ENCODE assay signal across 22 mouse cellular contexts in the genomic region with DNA sequence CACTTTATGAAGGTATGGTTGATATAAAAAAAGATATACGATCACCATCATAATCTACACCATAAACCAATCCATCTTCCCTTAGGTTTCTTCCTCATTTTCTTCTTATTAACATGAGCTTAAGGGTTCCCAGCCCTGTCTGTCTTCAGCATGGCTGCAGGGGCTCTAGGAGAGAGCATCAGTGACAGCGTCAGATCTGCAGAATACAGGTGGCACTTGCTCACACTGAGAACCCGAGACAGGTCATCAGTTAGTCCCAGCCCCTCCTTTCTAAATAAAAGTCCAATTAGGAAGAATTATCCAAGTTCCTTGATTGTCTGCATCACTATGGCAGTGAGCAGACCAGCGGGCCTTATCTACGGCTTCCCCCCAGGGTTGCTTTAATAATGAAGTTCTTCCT. TPM values are rescaled to one million over a fixed set of nuclear protein-coding genes. Genes with fewer than 3 reads are reported as not detected.
DNase-seq lines count a peak whose midpoint lies in the region; ATAC-seq and TF ChIP-seq lines count a peak whose summit lies in the region.
"Had no signal": no experiment of that assay in that cellular context is flagged by ENCODE, and none has a peak within 500 bp of the region (broad histone marks: within the 10 kb centered on the region; RNA-seq: fewer than 3 reads in every experiment).

No protein-coding gene starts in this region.

- H3K27ac ChIP-seq in heart, embryonic 14.5 days (replicated peaks in 1 of 2; ENCODE audit: control insufficient read depth in 1 of 2, insufficient read depth in 1 of 2, low read depth in 2 of 2, low read length in 2 of 2) = 0 out of 4 replicates have a peak overlapping the region, but pooled peaks of 1 of the 2 experiments have one; percentile 24
- H3K27ac ChIP-seq in heart, embryonic 10.5 days = no peak overlapping the region
- H3K27ac ChIP-seq in layer of hippocampus, adult 2 months = no peak overlapping the region
- no peak overlapping the region for H3K27ac ChIP-seq in MEL (ENCODE audit: control insufficient read depth, low read depth, low read length)
- peak overlapping the region; percentile 39; the same call in 1 of the 2 replicates for H3K27ac ChIP-seq in liver, embryonic 15.5 days (replicated peaks)
- no peak overlapping the region for H3K27ac ChIP-seq in forebrain, embryonic 13.5 days
- H3K27ac ChIP-seq: embryonic facial prominence, embryonic 15.5 days; forebrain, embryonic 15.5 days; hindbrain, embryonic 10.5 days; kidney, postnatal 0 days; limb, embryonic 15.5 days; macrophage; stomach, postnatal 0 days had no signal

- no peaks in the 10 kb centered on the region for H3K36me3 ChIP-seq in heart, embryonic 14.5 days (ENCODE audit: control insufficient read depth, insufficient read depth, low read length)
- no peaks in the 10 kb centered on the region for H3K36me3 ChIP-seq in heart, embryonic 10.5 days
- H3K36me3 ChIP-seq in MEL (ENCODE audit: control insufficient read depth in 1 of 2, insufficient read depth in 2 of 2, low read length in 2 of 2) = no peaks in the 10 kb centered on the region
- no peaks in the 10 kb centered on the region for H3K36me3 ChIP-seq in liver, embryonic 15.5 days (replicated peaks)
- no peaks in the 10 kb centered on the region for H3K36me3 ChIP-seq in forebrain, embryonic 13.5 days (ENCODE audit: poor library complexity, severe bottlenecking)
- H3K36me3 ChIP-seq: embryonic facial prominence, embryonic 15.5 days; forebrain, embryonic 15.5 days; hindbrain, embryonic 10.5 days; limb, embryonic 15.5 days had no signal

- H3K79me2 ChIP-seq in MEL (ENCODE audit: control insufficient read depth, insufficient read depth, low read length, poor library complexity) = no peaks in the 10 kb centered on the region

- 65% methylated on average over 5 of the region's 5 CpGs for WGBS in heart, embryonic 14.5 days
- 82% methylated on average over 5 of the region's 5 CpGs for WGBS in heart, embryonic 10.5 days
- WGBS in liver, embryonic 15.5 days (ENCODE audit: insufficient replicate concordance) = 69% methylated on average over 5 of the region's 5 CpGs
- WGBS in forebrain, embryonic 13.5 days = 64% methylated on average over 5 of the region's 5 CpGs

- no peaks in the 10 kb centered on the region for H3K27me3 ChIP-seq in heart, embryonic 14.5 days (ENCODE audit: control insufficient read depth, insufficient read depth, low read length)
- no peaks in the 10 kb centered on the region for H3K27me3 ChIP-seq in heart, embryonic 10.5 days (ENCODE audit: insufficient read depth, poor library complexity, severe bottlenecking)
- H3K27me3 ChIP-seq in MEL (ENCODE audit: control insufficient read depth in 1 of 2, insufficient read depth in 2 of 2, low read length in 2 of 2) = no peaks in the 10 kb centered on the region
- H3K27me3 ChIP-seq in liver, embryonic 15.5 days = no peaks in the 10 kb centered on the region
- H3K27me3 ChIP-seq in forebrain, embryonic 13.5 days = no peaks in the 10 kb centered on the region
- H3K27me3 ChIP-seq: embryonic facial prominence, embryonic 15.5 days; forebrain, embryonic 15.5 days; limb, embryonic 15.5 days had no signal

- no peak for DNase-seq in heart, embryonic 10.5 days (ENCODE audit: low spot score)
- no peak for DNase-seq in layer of hippocampus, adult 2 months (ENCODE audit: low spot score in 2 of 2)
- DNase-seq in layer of hippocampus, postnatal 25 days (ENCODE audit: extremely low spot score in 1 of 2, low spot score in 1 of 2) = no peak
- peak; percentile 11 for DNase-seq in MEL (ENCODE audit: low read depth, low spot score)
- no peak for DNase-seq in urinary bladder, postnatal 25 days (ENCODE audit: low spot score)
- DNase-seq: gastrocnemius, postnatal 10 days; thymus, adult 2 months had no signal

- no peak for TF ChIP-seq RAD21 in MEL (IDR thresholded peaks at IDR 0.05; ENCODE audit: low read depth, low read length)

- TF ChIP-seq POLR2A in MEL (IDR thresholded peaks at IDR 0.05; ENCODE audit: control insufficient read depth in 1 of 2, insufficient read depth in 1 of 2, low read depth in 1 of 2, low read length in 2 of 2, poor library complexity in 1 of 2) = no peak

- TF ChIP-seq EP300 in MEL (IDR thresholded peaks at IDR 0.05; ENCODE audit: low read depth in 1 of 2, low read length in 2 of 2) = no peak

- no peaks in the 10 kb centered on the region for H3K9me3 ChIP-seq in heart, embryonic 14.5 days (ENCODE audit: control insufficient read depth, low read length)
- no peaks in the 10 kb centered on the region for H3K9me3 ChIP-seq in heart, embryonic 10.5 days
- no peaks in the 10 kb centered on the region for H3K9me3 ChIP-seq in MEL (replicated peaks; ENCODE audit: insufficient read depth, low read length)
- H3K9me3 ChIP-seq in liver, embryonic 15.5 days (replicated peaks) = no peaks in the 10 kb centered on the region
- H3K9me3 ChIP-seq in forebrain, embryonic 13.5 days (replicated peaks) = no peaks in the 10 kb centered on the region
- H3K9me3 ChIP-seq: embryonic facial prominence, embryonic 15.5 days; forebrain, embryonic 15.5 days; hindbrain, embryonic 10.5 days; limb, embryonic 15.5 days had no signal

- H3K4me1 ChIP-seq in heart, embryonic 14.5 days (ENCODE audit: control insufficient read depth in 2 of 2, insufficient read depth in 2 of 2, low read length in 2 of 2) = peaks cover 16 to 47% of the 10 kb centered on the region in 2 experiments
- peaks cover 24% of the 10 kb centered on the region for H3K4me1 ChIP-seq in heart, embryonic 10.5 days
- H3K4me1 ChIP-seq in MEL (ENCODE audit: control insufficient read depth in 1 of 2, insufficient read depth in 2 of 2, low read length in 2 of 2) = peaks cover 0 to 4% of the 10 kb centered on the region in 2 experiments; a peak in 1 of 4 replicates
- no peaks in the 10 kb centered on the region; the same call in 1 of the 2 replicates for H3K4me1 ChIP-seq in liver, embryonic 15.5 days (replicated peaks)
- peaks cover 18% of the 10 kb centered on the region; the same call in 1 of the 2 replicates for H3K4me1 ChIP-seq in forebrain, embryonic 13.5 days
- H3K4me1 ChIP-seq: hindbrain, embryonic 10.5 days; limb, embryonic 15.5 days had no signal

- no peak overlapping the region; the same call in 1 of the 2 replicates for H3K9ac ChIP-seq in heart, embryonic 14.5 days (ENCODE audit: low read length)
- H3K9ac ChIP-seq in MEL (ENCODE audit: control insufficient read depth, low read depth, low read length, poor library complexity, severe bottlenecking) = no peak overlapping the region
- no peak overlapping the region for H3K9ac ChIP-seq in liver, embryonic 15.5 days
- H3K9ac ChIP-seq in forebrain, embryonic 13.5 days = no peak overlapping the region
- H3K9ac ChIP-seq: embryonic facial prominence, embryonic 15.5 days; forebrain, embryonic 15.5 days; limb, embryonic 15.5 days had no signal

- peak overlapping the region in 1 of 2 experiments; percentile 2; a peak in 1 of 4 replicates for H3K4me3 ChIP-seq in heart, embryonic 14.5 days (ENCODE audit: control insufficient read depth in 1 of 2, insufficient read depth in 1 of 2, low read depth in 1 of 2, low read length in 2 of 2)
- H3K4me3 ChIP-seq in heart, embryonic 10.5 days = no peak overlapping the region
- H3K4me3 ChIP-seq in layer of hippocampus, adult 2 months = peak overlapping the region; percentile 36; the same call in 1 of the 2 replicates
- peak overlapping the region; percentile 30 to 33; a peak in 3 of 4 replicates for H3K4me3 ChIP-seq in MEL (ENCODE audit: control insufficient read depth in 1 of 2, insufficient read depth in 1 of 2, low read depth in 2 of 2, low read length in 2 of 2)
- H3K4me3 ChIP-seq in liver, embryonic 15.5 days (replicated peaks) = peak overlapping the region; percentile 23
- H3K4me3 ChIP-seq in forebrain, embryonic 13.5 days = no peak overlapping the region
- H3K4me3 ChIP-seq: embryonic facial prominence, embryonic 15.5 days; forebrain, embryonic 15.5 days; hindbrain, embryonic 10.5 days; limb, embryonic 15.5 days had no signal

- peak overlapping the region; percentile 31 for H3K4me2 ChIP-seq in heart, embryonic 14.5 days (ENCODE audit: low read length)
- H3K4me2 ChIP-seq in liver, embryonic 15.5 days = peak overlapping the region; percentile 31; the same call in 1 of the 2 replicates
- no peak overlapping the region for H3K4me2 ChIP-seq in forebrain, embryonic 13.5 days
- H3K4me2 ChIP-seq: embryonic facial prominence, embryonic 15.5 days; forebrain, embryonic 15.5 days; limb, embryonic 15.5 days had no signal

- TF ChIP-seq CTCF in layer of hippocampus, adult 2 months (conservative IDR thresholded peaks at IDR 0.05) = no peak
- no peak for TF ChIP-seq CTCF in MEL (IDR thresholded peaks at IDR 0.05 in 2 of 3, conservative IDR thresholded peaks at IDR 0.05 in 1 of 3; ENCODE audit: control insufficient read depth in 1 of 3, insufficient read depth in 1 of 3, low read depth in 2 of 3, low read length in 3 of 3, poor library complexity in 1 of 3, severe bottlenecking in 1 of 3)

- no peak for ATAC-seq in heart, embryonic 14.5 days (ENCODE audit: insufficient number of reproducible peaks, insufficient read depth, low FRiP score, low read depth)
- ATAC-seq in liver, embryonic 15.5 days (ENCODE audit: insufficient read depth) = no peak
- no peak for ATAC-seq in forebrain, embryonic 13.5 days
- ATAC-seq: forebrain, embryonic 15.5 days; lung, postnatal 0 days had no signal

TF ChIP-seq in MEL, 35 proteins besides CTCF, POLR2A, EP300 and RAD21:
- TF ChIP-seq ZC3H11A (IDR thresholded peaks at IDR 0.05; ENCODE audit: low read depth, low read length) = no peak
- no peak for TF ChIP-seq TBP (IDR thresholded peaks at IDR 0.05; ENCODE audit: low read depth, low read length)
- no peak for TF ChIP-seq BHLHE40 (IDR thresholded peaks at IDR 0.05; ENCODE audit: borderline replicate concordance, low read depth, low read length)
- no peak for TF ChIP-seq ETS1 (IDR thresholded peaks at IDR 0.05; ENCODE audit: low read depth, low read length)
- no peak for TF ChIP-seq CHD2 (IDR thresholded peaks at IDR 0.05; ENCODE audit: low read length)
- TF ChIP-seq MAX (IDR thresholded peaks at IDR 0.05; ENCODE audit: low read length) = no peak
- TF ChIP-seq ELF1 (IDR thresholded peaks at IDR 0.05; ENCODE audit: low read depth, low read length) = no peak

RNA-seq across cellular contexts. Expression of gene Nr1h4, which starts 0.9 kb away (rescaled TPM):
- polyA plus RNA-seq in heart, embryonic 14.5 days (2014; fragmentation: Nextera tagmentation; extraction: Ambion mirVana) = 0.90 and 1.2 TPM in 2 replicates
- 0.16 and 0.57 TPM in 2 replicates for polyA plus RNA-seq in heart, embryonic 10.5 days (2016; fragmentation: Nextera tagmentation; extraction: Ambion mirVana)
- total RNA-seq in layer of hippocampus, adult 2 months (2021) = under 1 TPM in 1 of 2 experiments, not detected in 1; 0.25 TPM
- total RNA-seq in layer of hippocampus, postnatal 25 days (2021) = under 1 TPM in 1 of 2 experiments, not detected in 1; 0.22 TPM
- total RNA-seq in MEL (2012; rRNA removed) = not detected in 2 replicates
- polyA plus RNA-seq in MEL (2012; ENCODE audit: insufficient read depth in 1 of 2, insufficient read length in 2 of 2, low read depth in 1 of 2, low replicate concordance in 2 of 2, missing spikeins in 1 of 2) = not detected
- polyA plus RNA-seq in liver, embryonic 15.5 days (2015; fragmentation: Nextera tagmentation; extraction: Ambion mirVana) = 5.4 and 6.2 TPM in 2 replicates
- polyA plus RNA-seq in forebrain, embryonic 13.5 days (2015; fragmentation: Nextera tagmentation; extraction: Ambion mirVana) = 0.10 TPM in 1 of 2 replicates, not detected in the other
- total RNA-seq: common myeloid progenitor, adult 5-6 weeks; gastrocnemius, postnatal 10 days; granulocyte monocyte progenitor cell, adult 5-6 weeks; monocyte, adult 5-6 weeks; neutrophil, adult 5-6 weeks had no signal
- polyA plus RNA-seq: embryonic facial prominence, embryonic 15.5 days; hindbrain, embryonic 10.5 days; macrophage had no signal

Comparison
In these comparisons a context has a peak if more than half of its experiments do, and no peak if none do; other contexts are left out.
1. H3K4me3 ChIP-seq: peak in layer of hippocampus, adult 2 months (single experiment), MEL (2 of 2) and liver, embryonic 15.5 days (single experiment); none in heart, embryonic 10.5 days (single experiment) and forebrain, embryonic 13.5 days (single experiment).